Mouse (Mus musculus) liver, embryonic 16.5 days (tissue): Measurements from ENCODE around the gene Aldh3b3. TPM values are rescaled to one million over a fixed set of nuclear protein-coding genes. Genes with fewer than 3 reads are reported as not detected.

Experiments
- ATAC-seq: fragments of 200-750 bp; cut with Nextera tagmentation; 2 replicates; pipeline ENCODE4 v1.8.0; 2017; ENCODE audit warnings: low read depth, mild to moderate bottlenecking, moderate number of reproducible peaks, moderate library complexity
- H3K27ac ChIP-seq: fragments of 300-500 bp; sonication (generic); 2 replicates; pipeline ENCODE4 v1.5.1; 2014; ENCODE audit warnings: mild to moderate bottlenecking, low read length
- H3K27me3 ChIP-seq: fragments of 300-500 bp; sonication (generic); 2 replicates; pipeline ENCODE4 v1.6.1; 2014; ENCODE audit warnings: low read depth, low read length, mixed read lengths; ENCODE audit not compliant: control insufficient read depth, insufficient read depth
- H3K36me3 ChIP-seq: fragments of 300-500 bp; sonication (generic); 2 replicates; pipeline ENCODE4 v1.6.1; 2014; ENCODE audit warnings: mild to moderate bottlenecking; ENCODE audit not compliant: control insufficient read depth, insufficient read depth
- H3K4me1 ChIP-seq: fragments of 300-500 bp; sonication (generic); 2 replicates; pipeline ENCODE4 v1.6.1; 2014; ENCODE audit warnings: low read depth, low read length, mixed read lengths; ENCODE audit not compliant: control insufficient read depth
- H3K4me2 ChIP-seq: fragments of 300-500 bp; sonication (generic); 2 replicates; pipeline ENCODE4 v1.6.1; 2014; ENCODE audit warnings: low read depth, low read length, mixed read lengths
- H3K4me3 ChIP-seq: fragments of 300-500 bp; sonication (generic); 2 replicates; pipeline ENCODE4 v1.5.1; 2014; ENCODE audit warnings: low read depth, mild to moderate bottlenecking, low read length
- H3K9ac ChIP-seq: fragments of 300-500 bp; sonication (generic); 2 replicates; pipeline ENCODE4 v1.6.1; 2014; ENCODE audit warnings: low read depth, low read length
- H3K9me3 ChIP-seq: fragments of 300-500 bp; sonication (generic); replicated peaks from 2 replicates; pipeline ENCODE4 v1.6.1; 2016; ENCODE audit warnings: low read length; ENCODE audit not compliant: control insufficient read depth
- whole genome bisulfite sequencing: fragments of 180-500 bp; shearing (Covaris S2); extraction: QIAGEN DNeasy Blood & Tissue Kit; methylation state at CpG from one replicate; pipeline ENCODE4 v1.1.7; 2014; ENCODE audit not compliant: insufficient replicate concordance; 5-methylcytosine and 5-hydroxymethylcytosine counted together
- polyA plus RNA-seq: library from polyadenylated mRNA; unstranded; fragments of >200 nt; fragmentation: Nextera tagmentation; extraction: Ambion mirVana; gene quantifications from 2 replicates; pipeline ENCODE4 v1.2.1, GENCODE M21; 2015

The Aldh3b3 gene
- polyA plus RNA-seq, 1 experiment from 2014 or later = 0.12 TPM

GRCm38 (mm10) chr19:3980917-3981316, 22.5 kb downstream of the Aldh3b3 start:
- no peak for ATAC-seq
- WGBS = 68% methylated on average over 9 of the region's 9 CpGs
- H3K4me3 ChIP-seq = no peak overlapping the region
- H3K9ac ChIP-seq = no peak overlapping the region
- H3K36me3 ChIP-seq = no peaks in the 10 kb centered on the region
- no peaks in the 10 kb centered on the region for H3K9me3 ChIP-seq
- peaks cover 11% of the 10 kb centered on the region for H3K4me1 ChIP-seq
- no peak overlapping the region for H3K27ac ChIP-seq
- no peaks in the 10 kb centered on the region for H3K27me3 ChIP-seq
- no peak overlapping the region for H3K4me2 ChIP-seq

GRCm38 (mm10) chr19:3983527-3984200, 25.2 kb downstream of the Aldh3b3 start:
- WGBS = 61% methylated on average over 9 of the region's 9 CpGs
- no peaks in the 10 kb centered on the region for H3K36me3 ChIP-seq
- H3K9me3 ChIP-seq = no peaks in the 10 kb centered on the region
- H3K4me3 ChIP-seq = no peak overlapping the region
- H3K27ac ChIP-seq = no peak overlapping the region
- H3K4me1 ChIP-seq = peaks cover 25% of the 10 kb centered on the region
- no peak overlapping the region for H3K9ac ChIP-seq
- no peaks in the 10 kb centered on the region for H3K27me3 ChIP-seq
- no peak for ATAC-seq
- H3K4me2 ChIP-seq = no peak overlapping the region

GRCm38 (mm10) chr19:3985261-3985681, 26.8 kb downstream of the Aldh3b3 start:
- Histone ChIP-seq H3K4me1 (peaks cover 25% of the 10 kb centered on the region), H3K27ac (peak overlapping the region; percentile 51; the same call in 1 of the 2 replicates), H3K27me3 (no peaks in the 10 kb centered on the region), H3K9ac (no peak overlapping the region; the same call in 1 of the 2 replicates), H3K9me3 (no peaks in the 10 kb centered on the region), H3K4me2 (no peak overlapping the region), H3K36me3 (no peaks in the 10 kb centered on the region), H3K4me3 (no peak overlapping the region)
- ATAC-seq = peak; percentile 39
- WGBS = 15% methylated on average over 8 of the region's 8 CpGs

GRCm38 (mm10) chr19:3986334-3986733, 27.9 kb downstream of the Aldh3b3 start, which contains the start of gene Acy3:
Acy3 (plus strand) TSS chr19:3986570.
- no peaks in the 10 kb centered on the region for H3K9me3 ChIP-seq
- H3K36me3 ChIP-seq = no peaks in the 10 kb centered on the region
- H3K9ac ChIP-seq = no peak within 1 kb of the TSS; the same call in 1 of the 2 replicates
- no peaks in the 10 kb centered on the region for H3K27me3 ChIP-seq
- H3K4me3 ChIP-seq = 0 out of 2 replicates have a peak within 1 kb of the TSS, but pooled peaks have one; percentile 2
- H3K4me1 ChIP-seq = peaks cover 25% of the 10 kb centered on the region
- peak; percentile 82 for ATAC-seq
- peak within 1 kb of the TSS; percentile 4 for H3K4me2 ChIP-seq
- H3K27ac ChIP-seq = peak within 1 kb of the TSS; percentile 51
- 12% methylated on average over 8 of the region's 8 CpGs for WGBS

- no peak overlapping the region for H3K4me2 ChIP-seq
- no peak for ATAC-seq
- WGBS = 80% methylated on average over 14 of the region's 14 CpGs
Observed at GRCm38 (mm10) chr19:3988066-3988465, 29.6 kb downstream of the Aldh3b3 start.

GRCm38 (mm10) chr19:3988750-3989149, 30.3 kb downstream of the Aldh3b3 start:
- Histone ChIP-seq H3K4me2 (no peak overlapping the region), H3K27me3 (no peaks in the 10 kb centered on the region), H3K4me3 (no peak overlapping the region), H3K27ac (no peak overlapping the region), H3K9me3 (no peaks in the 10 kb centered on the region), H3K9ac (no peak overlapping the region), H3K4me1 (peaks cover 25% of the 10 kb centered on the region), H3K36me3 (no peaks in the 10 kb centered on the region)
- WGBS = 80% methylated on average over 4 of the region's 4 CpGs
- no peak for ATAC-seq

More at GRCm38 (mm10) chr19:3988066-3988465, 29.6 kb downstream of the Aldh3b3 start:
- Histone ChIP-seq H3K9me3 (no peaks in the 10 kb centered on the region), H3K9ac (no peak overlapping the region), H3K27ac (no peak overlapping the region), H3K4me1 (peaks cover 25% of the 10 kb centered on the region), H3K4me3 (no peak overlapping the region), H3K36me3 (no peaks in the 10 kb centered on the region), H3K27me3 (no peaks in the 10 kb centered on the region)

GRCm38 (mm10) chr19:3990804-3991203, 32.4 kb downstream of the Aldh3b3 start:
- Histone ChIP-seq H3K4me3 (no peak overlapping the region), H3K9ac (no peak overlapping the region), H3K9me3 (no peaks in the 10 kb centered on the region), H3K36me3 (no peaks in the 10 kb centered on the region), H3K4me2 (no peak overlapping the region), H3K27ac (no peak overlapping the region), H3K4me1 (peaks cover 15% of the 10 kb centered on the region), H3K27me3 (no peaks in the 10 kb centered on the region)
- ATAC-seq = no peak
- 66% methylated on average over 6 of the region's 6 CpGs for WGBS

- no peak for ATAC-seq
- Histone ChIP-seq H3K36me3 (no peaks in the 10 kb centered on the region), H3K9me3 (no peaks in the 10 kb centered on the region), H3K27ac (no peak overlapping the region), H3K4me3 (no peak overlapping the region), H3K27me3 (no peaks in the 10 kb centered on the region), H3K4me1 (peaks cover 7% of the 10 kb centered on the region; the same call in 1 of the 2 replicates), H3K4me2 (no peak overlapping the region), H3K9ac (no peak overlapping the region)
- 89% methylated on average over 3 of the region's 3 CpGs for WGBS
Observed at GRCm38 (mm10) chr19:3991562-3991961, 33.1 kb downstream of the Aldh3b3 start.

- Histone ChIP-seq H3K4me3 (no peak overlapping the region), H3K36me3 (no peaks in the 10 kb centered on the region), H3K4me1 (0 out of 2 replicates have a peak, but pooled peaks cover 3% of the 10 kb centered on the region), H3K27ac (no peak overlapping the region), H3K4me2 (no peak overlapping the region), H3K9ac (no peak overlapping the region), H3K9me3 (no peaks in the 10 kb centered on the region), H3K27me3 (no peaks in the 10 kb centered on the region)
- ATAC-seq = no peak
- 53% methylated on average over 3 of the region's 3 CpGs for WGBS
Observed at GRCm38 (mm10) chr19:3991966-3992365, 33.5 kb downstream of the Aldh3b3 start.
